ENCODE assay signal across 9 mouse cellular contexts in the genomic region with DNA sequence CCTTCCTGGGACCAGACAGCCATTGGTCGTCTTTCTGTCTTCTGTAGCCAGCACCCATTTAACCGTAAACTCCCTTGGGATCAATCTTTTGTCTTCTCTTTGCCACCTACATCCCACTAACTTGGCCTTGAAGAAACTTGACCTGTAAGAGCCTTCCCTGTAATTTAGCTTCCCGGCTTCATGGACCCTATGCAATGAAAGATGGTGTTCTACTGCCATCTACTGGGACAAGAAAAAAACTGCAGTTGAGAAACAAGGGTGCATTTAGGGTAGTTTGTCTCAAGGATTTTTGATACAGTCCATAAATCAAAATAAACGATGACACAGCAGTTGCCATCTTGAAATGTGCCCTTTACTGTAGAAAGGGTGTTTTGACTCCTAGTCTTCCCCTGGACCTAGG. TPM values are rescaled to one million over a fixed set of nuclear protein-coding genes. Genes with fewer than 3 reads are reported as not detected.
A peak's percentile ranks its signal among the peaks of the same experiment; 100 is the strongest.
DNase-seq lines count a peak whose midpoint lies in the region; ATAC-seq and TF ChIP-seq lines count a peak whose summit lies in the region.
"Had no signal": no experiment of that assay in that cellular context is flagged by ENCODE, and none has a peak within 500 bp of the region (broad histone marks: within the 10 kb centered on the region; RNA-seq: fewer than 3 reads in every experiment).

No protein-coding gene starts in this region.

- H3K9ac ChIP-seq in hindbrain, embryonic 16.5 days (ENCODE audit: low read depth, low read length): no peak overlapping the region
- H3K9ac ChIP-seq in kidney, embryonic 15.5 days: no peak overlapping the region
- H3K9ac ChIP-seq: lung, embryonic 15.5 days had no signal

- H3K4me1 ChIP-seq in kidney, adult 2 months (ENCODE audit: control insufficient read depth, insufficient read depth, low read length): no peaks in the 10 kb centered on the region
- H3K4me1 ChIP-seq in hindbrain, embryonic 16.5 days (ENCODE audit: control insufficient read depth, insufficient read depth, low read depth, low read length): peaks cover 4% of the 10 kb centered on the region
- peaks cover 10% of the 10 kb centered on the region; the same call in 1 of the 2 replicates for H3K4me1 ChIP-seq in kidney, embryonic 15.5 days

- H3K27ac ChIP-seq in kidney, adult 2 months (ENCODE audit: insufficient read depth, low read depth, low read length): no peak overlapping the region; the same call in 1 of the 2 replicates
- H3K27ac ChIP-seq in hindbrain, embryonic 16.5 days (ENCODE audit: low read depth, low read length): no peak overlapping the region
- no peak overlapping the region for H3K27ac ChIP-seq in kidney, embryonic 15.5 days
- H3K27ac ChIP-seq: lung, embryonic 15.5 days had no signal

- peak; percentile 54 for DNase-seq in kidney, adult 2 months
- DNase-seq in kidney, postnatal 14 days: no peak
- peak; percentile 64 for DNase-seq in CD4-positive helper T cell, adult 2 months (ENCODE audit: low read depth, low spot score)
- peak; percentile 49 for DNase-seq in T-cell, adult 2 months (ENCODE audit: low spot score)
- no peak for DNase-seq in adrenal gland, postnatal 10 days
- no peak for DNase-seq in right cerebral cortex, postnatal 14 days

- peak; percentile 17; the same call in 1 of the 2 replicates for TF ChIP-seq CTCF in kidney, adult 2 months (conservative IDR thresholded peaks at IDR 0.05; ENCODE audit: insufficient read depth, insufficient read length, low read depth, low read length)

- no peak overlapping the region for H3K4me3 ChIP-seq in kidney, adult 2 months (ENCODE audit: insufficient read depth, low read depth, low read length)
- H3K4me3 ChIP-seq in hindbrain, embryonic 16.5 days (ENCODE audit: low read length): no peak overlapping the region
- no peak overlapping the region for H3K4me3 ChIP-seq in kidney, embryonic 15.5 days (replicated peaks)
- H3K4me3 ChIP-seq: lung, embryonic 15.5 days had no signal

- 3% methylated on average over 4 of the region's 4 CpGs for WGBS in kidney, adult 2 months
- WGBS in hindbrain, embryonic 16.5 days: 12% methylated on average over 4 of the region's 4 CpGs
- 12% methylated on average over 4 of the region's 4 CpGs for WGBS in kidney, embryonic 15.5 days

- H3K27me3 ChIP-seq in kidney, adult 2 months (replicated peaks; ENCODE audit: control insufficient read depth, insufficient read depth, low read length): no peaks in the 10 kb centered on the region
- H3K27me3 ChIP-seq in hindbrain, embryonic 16.5 days (replicated peaks; ENCODE audit: control insufficient read depth, insufficient read depth, low read length): no peaks in the 10 kb centered on the region
- no peaks in the 10 kb centered on the region for H3K27me3 ChIP-seq in kidney, embryonic 15.5 days
- H3K27me3 ChIP-seq: lung, embryonic 15.5 days had no signal

- no peaks in the 10 kb centered on the region for H3K9me3 ChIP-seq in hindbrain, embryonic 16.5 days (ENCODE audit: control insufficient read depth, low read length)
- no peaks in the 10 kb centered on the region for H3K9me3 ChIP-seq in kidney, embryonic 15.5 days (replicated peaks)
- H3K9me3 ChIP-seq: lung, embryonic 15.5 days had no signal

- no peaks in the 10 kb centered on the region; the same call in 1 of the 2 replicates for H3K36me3 ChIP-seq in kidney, adult 2 months (ENCODE audit: control insufficient read depth, insufficient read depth, low read length)
- H3K36me3 ChIP-seq in hindbrain, embryonic 16.5 days (ENCODE audit: control insufficient read depth, insufficient read depth, low read length): no peaks in the 10 kb centered on the region
- H3K36me3 ChIP-seq in kidney, embryonic 15.5 days: peaks cover 5% of the 10 kb centered on the region; the same call in 1 of the 2 replicates

- no peak for TF ChIP-seq POLR2A in kidney, adult 2 months (IDR thresholded peaks at IDR 0.05; ENCODE audit: low read depth, low read length)

- no peak overlapping the region for H3K4me2 ChIP-seq in hindbrain, embryonic 16.5 days (ENCODE audit: low read length)
- no peak overlapping the region for H3K4me2 ChIP-seq in kidney, embryonic 15.5 days
- H3K4me2 ChIP-seq: lung, embryonic 15.5 days had no signal

- peak; percentile 32; the same call in 1 of the 2 replicates for ATAC-seq in hindbrain, embryonic 16.5 days
- ATAC-seq in kidney, embryonic 15.5 days (replicated peaks; ENCODE audit: low FRiP score): no peak

RNA-seq across cellular contexts. Expression of a gene that starts 27.0 kb away (rescaled TPM):
- polyA plus RNA-seq in kidney, adult 2 months (2012; rRNA removed): 3.3 and 4.1 TPM in 2 replicates
- polyA plus RNA-seq in hindbrain, embryonic 16.5 days (2015; fragmentation: Nextera tagmentation; extraction: Ambion mirVana): 1.2 and 1.4 TPM in 2 replicates
- 10 to 100 TPM; 14.9 to 17.5 TPM for total RNA-seq in adrenal gland, postnatal 10 days (2021)
- polyA plus RNA-seq in kidney, embryonic 15.5 days (2015; fragmentation: Nextera tagmentation; extraction: Ambion mirVana): 6.6 and 7.5 TPM in 2 replicates

RNA-seq across cellular contexts. Expression of a gene that starts 54.9 kb away (rescaled TPM):
- 3.2 and 4.1 TPM in 2 replicates for polyA plus RNA-seq in kidney, adult 2 months (2012; rRNA removed)
- 1.1 and 1.2 TPM in 2 replicates for polyA plus RNA-seq in hindbrain, embryonic 16.5 days (2015; fragmentation: Nextera tagmentation; extraction: Ambion mirVana)
- 10 to 100 TPM in 1 of 2 experiments, 1 to 10 TPM in 1; 7.2 to 17.2 TPM for total RNA-seq in adrenal gland, postnatal 10 days (2021)
- 0.87 and 1.1 TPM in 2 replicates for polyA plus RNA-seq in kidney, embryonic 15.5 days (2015; fragmentation: Nextera tagmentation; extraction: Ambion mirVana)

Comparison
In these comparisons a context has a peak if more than half of its experiments do, and no peak if none do; other contexts are left out.
1. DNase-seq: peak in kidney, adult 2 months (single experiment), CD4-positive helper T cell, adult 2 months (single experiment) and T-cell, adult 2 months (single experiment); none in kidney, postnatal 14 days (single experiment), adrenal gland, postnatal 10 days (single experiment) and right cerebral cortex, postnatal 14 days (single experiment).